Mouse (Mus musculus) lung, embryonic 16.5 days (tissue): ENCODE measurements around the gene Nlrc4. TPM values are rescaled to one million over a fixed set of nuclear protein-coding genes. Genes with fewer than 3 reads are reported as not detected.
"Not testable (repeated sequence)": the region's sequence is repeated elsewhere in the genome, so short reads cannot be mapped to it uniquely, and the experiment has no call there.

ENCODE experiments used
- ATAC-seq: fragments of 200-750 bp; cut with Nextera tagmentation; 2 replicates; pipeline ENCODE4 v1.8.0; 2017; ENCODE audit warnings: low read depth, mild to moderate bottlenecking, moderate library complexity
- H3K27ac ChIP-seq: fragments of 300-500 bp; sonication (generic); 2 replicates; pipeline ENCODE4 v1.5.1; 2014; ENCODE audit warnings: mild to moderate bottlenecking, control low read depth, low read length
- H3K27me3 ChIP-seq: fragments of 300-500 bp; sonication (generic); 2 replicates; pipeline ENCODE4 v1.6.1; 2014; ENCODE audit warnings: low read depth, low read length, mixed read lengths; ENCODE audit not compliant: control insufficient read depth, insufficient read depth
- H3K36me3 ChIP-seq: fragments of 300-500 bp; sonication (generic); 2 replicates; pipeline ENCODE4 v1.6.1; 2014; ENCODE audit warnings: low read length; ENCODE audit not compliant: control insufficient read depth, insufficient read depth
- H3K4me1 ChIP-seq: fragments of 300-500 bp; sonication (generic); replicated peaks from 2 replicates; pipeline ENCODE4 v1.6.1; 2014; ENCODE audit warnings: low read length, mixed read lengths; ENCODE audit not compliant: control insufficient read depth, insufficient read depth
- H3K4me2 ChIP-seq: fragments of 300-500 bp; sonication (generic); 2 replicates; pipeline ENCODE4 v1.6.1; 2014; ENCODE audit warnings: low read depth, low read length, control low read depth
- H3K4me3 ChIP-seq: fragments of 300-500 bp; sonication (generic); 2 replicates; pipeline ENCODE4 v1.5.1; 2014; ENCODE audit warnings: mild to moderate bottlenecking, low read length, control low read depth
- H3K9ac ChIP-seq: fragments of 300-500 bp; sonication (generic); 2 replicates; pipeline ENCODE4 v1.6.1; 2014; ENCODE audit warnings: low read length, control low read depth
- H3K9me3 ChIP-seq: fragments of 300-500 bp; sonication (generic); 2 replicates; pipeline ENCODE4 v1.6.1; 2016; ENCODE audit warnings: low read length; ENCODE audit not compliant: control insufficient read depth
- WGBS: fragments of 180-500 bp; shearing (Covaris S2); extraction: QIAGEN DNeasy Blood & Tissue Kit; methylation state at CpG from one replicate; pipeline ENCODE4 v1.1.7; 2014; 5-methylcytosine and 5-hydroxymethylcytosine counted together
- polyA plus RNA-seq: library from polyadenylated mRNA; unstranded; fragments of >200 nt; fragmentation: Nextera tagmentation; extraction: Ambion mirVana; gene quantifications from 2 replicates; pipeline ENCODE4 v1.2.1, GENCODE M21; 2015

Gene Nlrc4
- polyA plus RNA-seq, 1 experiment from 2014 or later: 0.39 TPM

DNA sequence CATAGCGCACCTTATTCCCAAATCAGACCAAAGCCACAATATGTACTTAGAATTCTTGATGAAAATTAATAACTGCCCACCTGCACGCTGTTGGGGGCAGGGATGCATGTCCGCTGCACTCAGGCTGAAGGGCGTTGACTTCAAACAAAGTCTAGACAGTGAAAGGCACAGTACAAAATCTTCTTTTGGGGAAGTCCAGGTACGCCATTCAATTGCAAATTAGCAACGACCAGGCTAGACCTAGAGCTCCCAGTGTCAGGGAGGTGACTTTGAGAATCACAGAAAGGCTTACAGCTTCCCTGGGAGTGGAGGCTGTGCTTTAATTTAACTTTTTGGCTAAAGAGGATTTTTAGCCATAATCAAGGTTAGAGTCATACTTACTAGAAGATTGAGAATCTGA is 11.2 kb upstream of the Nlrc4 start:
- WGBS: 78% methylated on average over 6 of the region's 6 CpGs
- not testable (repeated sequence) for H3K36me3 ChIP-seq, ATAC-seq, H3K9ac ChIP-seq, H3K9me3 ChIP-seq, H3K4me3 ChIP-seq, H3K27me3 ChIP-seq, H3K27ac ChIP-seq, H3K4me2 ChIP-seq, H3K4me1 ChIP-seq

DNA sequence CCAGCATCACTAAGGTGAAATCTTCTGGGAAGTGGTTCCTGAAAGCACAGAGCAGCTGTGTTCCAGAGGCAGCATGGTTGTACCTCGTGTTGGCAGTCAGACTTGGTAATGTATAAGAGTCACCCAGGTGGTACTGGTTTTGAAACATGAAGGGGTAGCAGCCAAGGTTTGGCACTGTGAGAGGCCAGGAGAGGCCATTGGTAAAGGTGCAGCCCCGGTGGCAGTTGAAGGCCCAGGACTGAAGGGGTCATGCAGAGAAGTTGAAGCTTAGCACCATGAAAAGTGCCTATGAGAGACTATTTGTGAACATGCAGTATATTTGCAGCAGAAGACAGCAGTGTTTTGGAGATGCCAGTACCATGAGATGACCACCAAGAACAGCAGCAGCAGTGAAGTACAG is 9.0 kb upstream of the Nlrc4 start:
- not testable (repeated sequence) for ATAC-seq, H3K36me3 ChIP-seq, H3K4me2 ChIP-seq, H3K9me3 ChIP-seq, H3K27me3 ChIP-seq, H3K9ac ChIP-seq, H3K4me3 ChIP-seq, H3K27ac ChIP-seq, H3K4me1 ChIP-seq
- WGBS: 78% methylated on average over 2 of the region's 2 CpGs

DNA sequence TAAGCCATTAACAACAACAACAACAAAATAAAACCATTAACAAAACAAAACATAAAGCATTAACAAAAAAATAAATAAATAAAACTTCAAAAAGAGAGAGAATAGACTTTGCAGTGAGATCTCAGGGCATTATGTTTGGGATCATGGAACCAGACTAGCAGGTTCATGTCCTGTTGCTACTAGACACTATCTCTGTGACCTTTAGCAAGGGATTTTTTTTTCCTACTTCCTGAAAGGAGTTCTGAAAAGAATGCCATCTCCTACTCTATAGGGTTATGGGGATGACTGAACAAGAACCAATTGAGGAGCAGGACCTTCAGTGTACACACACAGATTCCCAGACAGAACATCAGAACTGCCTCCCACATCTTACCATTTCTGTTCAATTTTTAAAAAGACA is 4.6 kb upstream of the Nlrc4 start:
- H3K4me1 ChIP-seq: no peaks in the 10 kb centered on the region
- no peaks in the 10 kb centered on the region for H3K36me3 ChIP-seq
- no peak overlapping the region for H3K4me2 ChIP-seq
- no peak overlapping the region for H3K27ac ChIP-seq
- H3K4me3 ChIP-seq: no peak overlapping the region
- H3K27me3 ChIP-seq: no peaks in the 10 kb centered on the region
- no peak for ATAC-seq
- no peaks in the 10 kb centered on the region for H3K9me3 ChIP-seq
- no peak overlapping the region for H3K9ac ChIP-seq

DNA sequence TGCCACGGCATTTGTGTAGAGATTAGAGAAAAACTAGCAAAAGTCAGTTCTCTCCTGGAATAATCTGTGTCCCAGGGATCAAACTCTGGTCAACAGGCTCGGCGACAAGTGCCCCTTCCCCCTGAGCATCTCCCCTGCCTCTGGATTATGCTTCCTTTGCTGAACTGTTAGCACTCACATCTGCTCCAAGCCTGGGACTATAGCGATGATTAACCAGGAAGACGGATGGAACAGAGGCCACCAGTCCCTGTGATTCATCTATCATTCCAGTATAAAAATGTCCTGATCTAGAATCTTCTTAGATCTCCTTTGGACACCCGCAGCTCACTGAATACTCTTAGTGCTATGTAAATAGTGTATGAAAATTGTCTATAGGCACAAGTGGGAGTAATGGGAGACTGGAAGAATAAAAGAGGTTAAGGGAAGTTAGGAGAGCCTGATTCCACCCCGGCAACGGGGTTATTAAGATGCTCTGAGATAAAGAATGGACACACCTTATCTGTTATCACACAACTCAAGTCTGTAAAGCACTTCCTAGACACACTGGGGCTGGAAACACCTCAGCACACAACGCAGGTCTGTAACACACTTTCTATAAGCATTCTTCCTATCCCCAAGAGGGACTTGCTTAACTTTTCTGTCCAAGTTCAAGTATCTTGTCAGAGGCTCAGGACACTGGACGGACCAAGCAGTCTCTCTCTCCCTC is 817 bp downstream of the Nlrc4 start:
- ATAC-seq: no peak
- 46% methylated on average over 10 of the region's 10 CpGs for WGBS
- H3K4me1 ChIP-seq: no peaks in the 10 kb centered on the region
- no peak overlapping the region for H3K4me3 ChIP-seq
- no peak overlapping the region for H3K27ac ChIP-seq
- no peak overlapping the region for H3K9ac ChIP-seq
- no peaks in the 10 kb centered on the region for H3K9me3 ChIP-seq
- H3K4me2 ChIP-seq: no peak overlapping the region
- H3K27me3 ChIP-seq: no peaks in the 10 kb centered on the region
- no peaks in the 10 kb centered on the region for H3K36me3 ChIP-seq

DNA sequence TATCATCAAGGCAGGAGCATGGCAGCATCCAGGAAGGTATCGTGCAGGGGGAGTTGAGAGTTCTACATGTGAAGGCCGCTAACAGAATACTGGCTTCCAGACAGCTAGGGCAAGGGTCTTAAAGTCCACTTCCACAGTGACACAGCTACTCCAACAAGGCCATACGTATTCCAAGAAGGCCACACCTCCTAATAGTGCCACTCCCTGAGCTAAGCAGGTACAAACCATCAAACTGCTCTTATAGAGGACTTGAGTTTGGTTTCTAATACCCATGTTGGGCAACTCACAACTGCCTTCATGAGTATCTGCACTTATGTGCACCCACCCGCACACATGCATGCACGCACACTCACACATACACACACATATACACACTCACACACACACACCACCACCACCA is 2.1 kb downstream of the Nlrc4 start:
- Histone ChIP-seq H3K4me1 (no peaks in the 10 kb centered on the region), H3K9ac (no peak overlapping the region), H3K27me3 (no peaks in the 10 kb centered on the region), H3K9me3 (no peaks in the 10 kb centered on the region), H3K4me3 (no peak overlapping the region), H3K4me2 (no peak overlapping the region), H3K36me3 (no peaks in the 10 kb centered on the region), H3K27ac (no peak overlapping the region)
- no peak for ATAC-seq
- 89% methylated on average over 5 of the region's 5 CpGs for WGBS

DNA sequence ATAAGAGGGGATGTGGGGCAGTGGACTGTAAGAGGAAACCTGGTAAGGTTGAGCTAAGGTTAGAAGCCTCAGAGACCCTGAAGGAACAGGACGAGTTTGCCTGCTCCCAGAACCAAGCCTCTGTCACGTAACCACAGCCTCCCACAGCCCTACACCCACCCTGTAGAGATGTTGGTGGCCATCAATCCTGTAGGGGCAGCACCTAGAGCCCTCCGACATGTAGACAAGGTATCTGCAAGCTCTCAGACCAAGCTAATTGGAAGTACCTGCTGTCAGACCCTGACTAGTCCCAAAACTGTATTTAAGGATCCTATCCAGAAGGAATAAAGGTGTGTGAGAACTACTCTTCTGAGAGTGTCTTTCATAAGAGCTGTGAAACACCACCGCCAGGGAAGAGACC is 3.5 kb downstream of the Nlrc4 start:
- no peaks in the 10 kb centered on the region for H3K9me3 ChIP-seq
- H3K4me2 ChIP-seq: no peak overlapping the region
- H3K9ac ChIP-seq: no peak overlapping the region
- H3K27me3 ChIP-seq: no peaks in the 10 kb centered on the region
- no peaks in the 10 kb centered on the region for H3K4me1 ChIP-seq
- no peak overlapping the region for H3K27ac ChIP-seq
- ATAC-seq: no peak
- WGBS: 75% methylated on average over 4 of the region's 4 CpGs
- H3K36me3 ChIP-seq: no peaks in the 10 kb centered on the region
- H3K4me3 ChIP-seq: no peak overlapping the region

DNA sequence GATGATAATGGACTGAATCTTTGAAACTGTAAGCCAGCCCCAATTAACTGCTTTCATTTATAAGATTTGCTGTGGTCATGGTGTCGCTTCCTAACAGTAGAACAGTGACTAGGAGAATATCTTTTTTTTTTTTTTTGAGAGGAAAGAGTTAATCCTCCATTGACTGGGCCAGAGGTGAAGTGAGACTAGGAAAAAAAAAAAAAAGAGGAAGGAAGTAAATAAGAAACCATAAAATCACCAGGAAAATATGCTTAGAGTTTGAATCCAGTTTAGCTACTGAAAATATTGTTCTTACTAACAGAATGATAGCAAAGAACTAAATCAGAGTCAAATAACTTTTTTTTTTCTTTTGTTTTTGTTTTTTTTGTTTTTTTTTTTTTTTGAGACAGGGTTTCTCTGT is 4.3 kb downstream of the Nlrc4 start:
- WGBS: 90% methylated on average over 1 of the region's 1 CpGs

DNA sequence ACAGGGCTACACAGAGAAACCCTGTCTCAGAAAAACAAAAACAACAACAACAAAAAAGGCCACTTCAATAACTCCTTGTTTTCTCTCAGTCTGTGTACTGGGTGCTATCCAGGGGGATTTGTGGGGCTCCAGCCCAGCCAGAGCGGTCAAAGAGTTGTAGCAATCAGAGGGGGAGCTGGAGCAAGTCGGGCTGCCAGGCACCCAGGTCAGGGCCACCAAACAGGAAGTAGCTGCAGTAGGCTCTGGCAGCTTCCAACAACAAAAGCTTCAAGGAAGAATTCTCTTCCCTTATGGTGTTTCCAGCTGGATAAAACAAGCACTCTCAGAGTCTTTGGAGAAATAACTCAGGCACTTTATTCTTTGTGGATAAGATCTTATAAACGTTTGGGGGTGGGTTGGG is 5.0 kb downstream of the Nlrc4 start:
- no peak overlapping the region for H3K4me2 ChIP-seq
- WGBS: 63% methylated on average over 3 of the region's 3 CpGs
- no peaks in the 10 kb centered on the region for H3K27me3 ChIP-seq
- H3K27ac ChIP-seq: no peak overlapping the region
- no peaks in the 10 kb centered on the region for H3K36me3 ChIP-seq
- no peak for ATAC-seq
- no peaks in the 10 kb centered on the region for H3K4me1 ChIP-seq
- H3K9ac ChIP-seq: no peak overlapping the region
- no peaks in the 10 kb centered on the region for H3K9me3 ChIP-seq
- no peak overlapping the region for H3K4me3 ChIP-seq

More for the DNA sequence above, 4.3 kb downstream of the Nlrc4 start:
- Histone ChIP-seq H3K9ac (no peak overlapping the region), H3K4me2 (no peak overlapping the region), H3K36me3 (no peaks in the 10 kb centered on the region), H3K9me3 (no peaks in the 10 kb centered on the region), H3K4me3 (no peak overlapping the region), H3K27ac (no peak overlapping the region), H3K27me3 (no peaks in the 10 kb centered on the region), H3K4me1 (no peaks in the 10 kb centered on the region)
- ATAC-seq: no peak

DNA sequence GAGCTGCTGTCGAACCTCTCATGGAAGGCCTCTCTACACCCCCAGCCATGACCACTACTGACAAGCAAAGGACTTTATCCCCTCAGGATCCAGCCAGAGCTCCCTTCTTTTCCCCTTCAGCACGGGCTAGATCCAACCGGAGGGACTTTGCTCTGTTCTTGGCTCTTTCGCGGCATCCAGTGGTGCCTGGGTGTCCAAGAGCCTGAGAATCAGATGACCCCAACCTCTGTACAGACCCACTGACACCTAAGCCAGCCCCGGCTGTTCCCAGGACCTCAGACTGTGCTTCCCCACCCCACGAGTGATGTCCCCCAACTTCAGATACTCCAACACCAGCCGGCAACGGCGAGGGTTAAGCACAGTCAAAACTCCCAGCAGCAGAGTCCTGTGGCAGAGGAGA is 9.2 kb downstream of the Nlrc4 start:
- 83% methylated on average over 10 of the region's 10 CpGs for WGBS
- no peaks in the 10 kb centered on the region for H3K27me3 ChIP-seq
- no peaks in the 10 kb centered on the region for H3K4me1 ChIP-seq
- H3K27ac ChIP-seq: no peak overlapping the region
- no peaks in the 10 kb centered on the region for H3K9me3 ChIP-seq
- no peak overlapping the region for H3K4me2 ChIP-seq
- no peak overlapping the region for H3K9ac ChIP-seq
- no peak overlapping the region for H3K4me3 ChIP-seq
- H3K36me3 ChIP-seq: no peaks in the 10 kb centered on the region
- ATAC-seq: no peak

DNA sequence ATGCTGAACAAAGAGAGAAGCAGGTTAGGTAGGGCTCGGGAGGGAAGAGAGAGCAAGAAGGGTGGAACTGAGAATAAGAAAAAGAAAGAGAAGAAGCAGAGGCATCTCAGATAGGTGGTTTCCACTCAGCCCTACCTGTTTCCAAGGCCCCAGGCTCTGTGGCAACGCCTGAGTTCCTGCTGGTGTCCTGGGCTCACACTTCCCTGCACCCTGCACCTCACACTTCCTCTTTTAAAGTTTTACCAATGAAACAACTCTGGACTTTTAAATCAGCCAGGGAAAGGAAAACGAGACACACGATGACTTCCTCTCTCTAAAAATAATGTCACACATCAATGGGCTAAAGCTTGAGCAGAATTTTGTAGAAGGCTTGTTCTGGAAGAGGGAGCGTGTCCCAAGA is 18.5 kb downstream of the Nlrc4 start:
- Histone ChIP-seq H3K4me1 (no peaks in the 10 kb centered on the region), H3K4me2 (no peak overlapping the region), H3K36me3 (no peaks in the 10 kb centered on the region), H3K9ac (no peak overlapping the region), H3K27me3 (no peaks in the 10 kb centered on the region), H3K9me3 (no peaks in the 10 kb centered on the region), H3K4me3 (no peak overlapping the region), H3K27ac (no peak overlapping the region)
- WGBS: 66% methylated on average over 5 of the region's 5 CpGs
- ATAC-seq: no peak
